Mouse (Mus musculus): ENCODE data around the gene Vash1. TPM values are rescaled to one million over a fixed set of nuclear protein-coding genes. Genes with fewer than 3 reads are reported as not detected.

Vash1 gene
- polyA plus RNA-seq, 2 experiments, result 0.61 to 0.65 TPM

DNA sequence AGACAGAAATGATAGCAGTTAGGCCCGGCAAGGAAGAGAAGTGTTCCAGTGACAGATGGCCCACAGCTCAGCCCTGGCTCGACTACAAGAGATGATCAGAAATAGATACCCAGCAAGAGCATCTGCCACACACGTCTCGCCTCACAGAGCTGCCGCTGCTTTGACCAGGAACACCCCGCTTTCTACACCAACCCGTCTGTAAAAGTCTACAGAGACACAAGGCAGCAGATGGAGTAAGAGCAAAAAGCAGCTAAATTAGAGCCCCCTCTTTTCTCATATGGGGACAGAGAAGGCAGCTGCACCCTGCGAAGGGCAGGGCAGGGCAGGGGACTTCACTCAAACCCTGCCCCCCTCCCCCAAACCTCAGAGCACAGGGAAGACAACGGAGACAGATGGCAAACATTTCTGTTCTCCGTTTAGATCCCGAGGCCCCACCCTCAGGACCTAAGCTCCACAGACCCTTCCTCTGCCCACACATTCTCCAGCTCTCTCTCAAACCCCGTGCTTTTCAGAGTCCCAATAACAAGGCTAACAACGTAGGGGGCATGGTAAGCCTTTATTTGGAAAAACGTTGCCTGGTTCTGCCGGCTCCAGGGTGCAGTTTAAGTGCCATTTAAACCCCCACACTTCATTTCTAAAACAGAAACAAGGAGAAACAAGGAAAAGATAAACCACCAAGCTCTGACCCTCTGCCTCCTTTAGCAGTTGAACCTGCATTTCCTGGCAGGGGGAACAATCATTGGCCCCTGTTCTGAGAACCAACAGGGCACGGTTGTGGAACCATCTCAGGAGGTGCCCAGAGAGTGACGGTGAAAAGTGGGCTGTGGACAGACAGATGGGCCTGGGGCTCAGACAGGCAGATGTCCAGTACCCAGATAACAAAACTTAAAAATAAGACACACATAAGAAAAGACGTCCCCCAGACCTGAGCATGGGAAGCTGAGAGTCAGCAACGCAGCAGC, 21.7 kb downstream of the Vash1 start:
- Histone ChIP-seq H3K27me3 (ENCODE audit: control insufficient read depth, insufficient read depth, low read length) (no peaks in the 10 kb centered on the region), H3K9me3 (ENCODE audit: control insufficient read depth, low read length) (no peaks in the 10 kb centered on the region), H3K27ac (no peak overlapping the region), H3K9ac (replicated peaks) (no peak overlapping the region), H3K4me1 (replicated peaks; ENCODE audit: control insufficient read depth in 2 of 2, insufficient read depth in 2 of 2, low read length in 1 of 2) (no peaks in the 10 kb centered on the region), H3K4me2 (ENCODE audit: low read depth) (no peak overlapping the region), H3K4me3 (ENCODE audit: insufficient read depth in 1 of 2, low read depth in 2 of 2, low read length in 2 of 2) (no peak overlapping the region), H3K36me3 (replicated peaks; ENCODE audit: control insufficient read depth, insufficient read depth, low read depth) (no peaks in the 10 kb centered on the region)
- ATAC-seq (ENCODE audit: insufficient read depth) (no peak), DNase-seq (ENCODE audit: low read depth in 3 of 3, low spot score in 3 of 3) (no peak)
- WGBS (ENCODE audit: insufficient replicate concordance), result 41% methylated on average over 19 of the region's 19 CpGs
- TF ChIP-seq CTCF (IDR thresholded peaks at IDR 0.05; ENCODE audit: low read depth) (no peak), EP300 (IDR thresholded peaks at IDR 0.05; ENCODE audit: low read depth) (no peak)

DNA sequence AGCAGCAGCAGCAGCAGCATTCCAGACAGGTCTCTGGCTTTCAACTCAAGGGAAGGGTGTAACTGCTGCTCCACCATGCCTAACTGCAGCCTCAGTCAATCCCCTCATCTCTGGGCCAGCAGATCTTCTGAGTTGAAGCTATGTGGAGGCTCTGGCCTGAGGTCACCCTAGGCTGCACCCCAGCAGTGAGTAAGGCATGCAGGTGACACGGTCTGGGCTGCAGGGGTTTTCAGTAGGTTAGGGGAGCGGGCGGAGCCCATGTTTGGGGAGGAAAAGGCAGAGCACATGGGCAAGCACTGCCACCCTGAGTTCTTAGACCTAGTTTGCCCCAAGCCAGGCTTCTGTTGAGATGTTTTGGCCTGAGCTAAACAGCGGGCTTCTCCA, 22.4 kb downstream of the Vash1 start:
- Histone ChIP-seq H3K9ac (replicated peaks) (no peak overlapping the region), H3K27me3 (ENCODE audit: control insufficient read depth, insufficient read depth, low read length) (no peaks in the 10 kb centered on the region), H3K27ac (no peak overlapping the region), H3K4me1 (replicated peaks; ENCODE audit: control insufficient read depth in 2 of 2, insufficient read depth in 2 of 2, low read length in 1 of 2) (no peaks in the 10 kb centered on the region), H3K4me3 (ENCODE audit: insufficient read depth in 1 of 2, low read depth in 2 of 2, low read length in 2 of 2) (no peak overlapping the region), H3K9me3 (ENCODE audit: control insufficient read depth, low read length) (no peaks in the 10 kb centered on the region), H3K4me2 (ENCODE audit: low read depth) (no peak overlapping the region), H3K36me3 (replicated peaks; ENCODE audit: control insufficient read depth, insufficient read depth, low read depth) (no peaks in the 10 kb centered on the region)
- 58% methylated on average over 4 of the region's 4 CpGs for WGBS (ENCODE audit: insufficient replicate concordance)
- no peak for ATAC-seq (ENCODE audit: insufficient read depth)
- no peak for DNase-seq (ENCODE audit: low read depth in 3 of 3, low spot score in 3 of 3)
- TF ChIP-seq EP300 (IDR thresholded peaks at IDR 0.05; ENCODE audit: low read depth) (no peak), CTCF (IDR thresholded peaks at IDR 0.05; ENCODE audit: low read depth) (no peak)

DNA sequence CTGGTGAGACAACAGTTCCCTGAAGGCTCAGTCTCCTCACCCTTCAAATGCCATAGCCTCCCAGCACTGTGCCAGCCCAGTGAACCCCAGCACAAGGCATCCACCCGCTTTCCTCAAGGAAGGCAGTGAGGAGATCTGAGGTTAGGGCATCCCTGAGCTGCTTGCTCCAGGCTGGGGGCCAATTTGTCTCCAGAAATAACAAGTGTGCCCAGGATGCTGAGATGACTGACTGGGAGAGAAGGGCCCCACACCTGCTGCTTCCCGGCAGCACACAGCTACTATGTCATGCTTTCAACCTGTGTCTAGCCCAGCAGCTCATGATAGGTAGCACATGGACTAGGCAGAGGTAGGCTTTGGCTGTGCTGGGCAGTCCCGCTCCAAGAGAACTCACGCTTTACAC, 23.0 kb downstream of the Vash1 start:
- ATAC-seq (ENCODE audit: insufficient read depth), result no peak
- H3K4me3 ChIP-seq (ENCODE audit: insufficient read depth in 1 of 2, low read depth in 2 of 2, low read length in 2 of 2), result no peak overlapping the region

DNA sequence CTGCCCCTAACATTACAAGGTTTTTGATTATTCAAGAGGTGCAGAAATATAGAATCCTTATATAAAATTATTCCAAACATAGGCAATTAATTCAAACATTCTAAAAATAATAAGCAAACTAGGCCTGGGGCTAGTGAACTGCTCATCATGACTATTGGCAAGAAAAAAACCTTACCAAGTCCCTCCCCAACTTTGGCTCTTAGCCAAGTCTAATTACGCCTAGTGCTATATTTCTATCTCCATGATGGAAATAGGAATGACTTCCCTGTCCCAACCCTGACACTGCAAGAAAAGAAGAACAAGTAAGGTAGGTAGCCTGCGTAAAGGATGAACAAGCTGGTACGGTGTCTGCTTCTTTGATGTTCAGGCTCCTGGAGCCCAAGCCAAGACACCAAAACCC, 24.2 kb downstream of the Vash1 start:
- 79% methylated on average over 3 of the region's 3 CpGs for WGBS (ENCODE audit: insufficient replicate concordance)
- Histone ChIP-seq H3K9ac (replicated peaks) (no peak overlapping the region), H3K4me3 (ENCODE audit: insufficient read depth in 1 of 2, low read depth in 2 of 2, low read length in 2 of 2) (no peak overlapping the region), H3K27me3 (ENCODE audit: control insufficient read depth, insufficient read depth, low read length) (no peaks in the 10 kb centered on the region), H3K36me3 (replicated peaks; ENCODE audit: control insufficient read depth, insufficient read depth, low read depth) (no peaks in the 10 kb centered on the region), H3K9me3 (ENCODE audit: control insufficient read depth, low read length) (no peaks in the 10 kb centered on the region), H3K4me1 (replicated peaks; ENCODE audit: control insufficient read depth in 2 of 2, insufficient read depth in 2 of 2, low read length in 1 of 2) (no peaks in the 10 kb centered on the region), H3K4me2 (ENCODE audit: low read depth) (no peak overlapping the region), H3K27ac (no peak overlapping the region)
- no peak for DNase-seq (ENCODE audit: low read depth in 3 of 3, low spot score in 3 of 3)
- no peak for TF ChIP-seq EP300 (IDR thresholded peaks at IDR 0.05; ENCODE audit: low read depth)
- no peak for TF ChIP-seq CTCF (IDR thresholded peaks at IDR 0.05; ENCODE audit: low read depth)
- ATAC-seq (ENCODE audit: insufficient read depth), result no peak

More for the DNA sequence above, 23.0 kb downstream of the Vash1 start:
- Histone ChIP-seq H3K36me3 (replicated peaks; ENCODE audit: control insufficient read depth, insufficient read depth, low read depth) (no peaks in the 10 kb centered on the region), H3K9me3 (ENCODE audit: control insufficient read depth, low read length) (no peaks in the 10 kb centered on the region), H3K4me1 (replicated peaks; ENCODE audit: control insufficient read depth in 2 of 2, insufficient read depth in 2 of 2, low read length in 1 of 2) (no peaks in the 10 kb centered on the region), H3K4me2 (ENCODE audit: low read depth) (no peak overlapping the region), H3K9ac (replicated peaks) (no peak overlapping the region), H3K27ac (no peak overlapping the region), H3K27me3 (ENCODE audit: control insufficient read depth, insufficient read depth, low read length) (no peaks in the 10 kb centered on the region)
- 67% methylated on average over 4 of the region's 4 CpGs for WGBS (ENCODE audit: insufficient replicate concordance)
- DNase-seq (ENCODE audit: low read depth in 3 of 3, low spot score in 3 of 3), result no peak
- TF ChIP-seq CTCF (IDR thresholded peaks at IDR 0.05; ENCODE audit: low read depth), result no peak
- TF ChIP-seq EP300 (IDR thresholded peaks at IDR 0.05; ENCODE audit: low read depth), result no peak

DNA sequence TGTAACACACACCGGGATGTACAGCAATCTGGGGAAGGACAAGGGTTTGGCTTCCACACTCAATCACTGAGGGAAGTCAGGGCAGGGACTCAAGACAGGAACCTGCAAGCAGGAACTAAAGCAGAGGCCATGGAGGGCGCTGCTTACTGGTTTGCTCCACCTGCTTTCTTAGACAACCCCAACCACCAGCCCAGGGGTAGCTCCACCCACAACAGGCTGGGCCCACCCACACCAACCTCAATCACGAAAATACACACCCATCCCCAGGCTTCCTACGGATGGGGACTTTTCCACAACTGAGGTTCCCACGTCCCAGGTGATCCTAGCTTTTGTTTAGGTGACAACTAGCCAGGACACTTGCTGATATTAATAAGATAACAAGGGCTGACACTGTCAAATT, 27.3 kb downstream of the Vash1 start:
- DNase-seq (ENCODE audit: low read depth in 3 of 3, low spot score in 3 of 3), result no peak
- H3K9me3 ChIP-seq (ENCODE audit: control insufficient read depth, low read length), result no peaks in the 10 kb centered on the region
- WGBS (ENCODE audit: insufficient replicate concordance), result 59% methylated on average over 5 of the region's 5 CpGs

More for the DNA sequence above, 27.3 kb downstream of the Vash1 start:
- H3K27ac ChIP-seq, result no peak overlapping the region
- no peaks in the 10 kb centered on the region for H3K27me3 ChIP-seq (ENCODE audit: control insufficient read depth, insufficient read depth, low read length)
- no peak overlapping the region for H3K9ac ChIP-seq (replicated peaks)
- TF ChIP-seq CTCF (IDR thresholded peaks at IDR 0.05; ENCODE audit: low read depth) (no peak), EP300 (IDR thresholded peaks at IDR 0.05; ENCODE audit: low read depth) (no peak)
- no peak overlapping the region for H3K4me2 ChIP-seq (ENCODE audit: low read depth)
- H3K4me3 ChIP-seq (ENCODE audit: insufficient read depth in 1 of 2, low read depth in 2 of 2, low read length in 2 of 2), result no peak overlapping the region
- H3K36me3 ChIP-seq (replicated peaks; ENCODE audit: control insufficient read depth, insufficient read depth, low read depth), result no peaks in the 10 kb centered on the region
- ATAC-seq (ENCODE audit: insufficient read depth), result no peak
- no peaks in the 10 kb centered on the region for H3K4me1 ChIP-seq (replicated peaks; ENCODE audit: control insufficient read depth in 2 of 2, insufficient read depth in 2 of 2, low read length in 1 of 2)

Data from liver, embryonic 14.5 days (tissue).